Mouse (Mus musculus): ENCODE measurements at regions not wholly inside any gene's neighbourhood (a gene's known extent, or its start where the extent isn't known, plus 50 kb on each side); places are given as distances from the start of the nearest gene placed in this dataset.

DNA sequence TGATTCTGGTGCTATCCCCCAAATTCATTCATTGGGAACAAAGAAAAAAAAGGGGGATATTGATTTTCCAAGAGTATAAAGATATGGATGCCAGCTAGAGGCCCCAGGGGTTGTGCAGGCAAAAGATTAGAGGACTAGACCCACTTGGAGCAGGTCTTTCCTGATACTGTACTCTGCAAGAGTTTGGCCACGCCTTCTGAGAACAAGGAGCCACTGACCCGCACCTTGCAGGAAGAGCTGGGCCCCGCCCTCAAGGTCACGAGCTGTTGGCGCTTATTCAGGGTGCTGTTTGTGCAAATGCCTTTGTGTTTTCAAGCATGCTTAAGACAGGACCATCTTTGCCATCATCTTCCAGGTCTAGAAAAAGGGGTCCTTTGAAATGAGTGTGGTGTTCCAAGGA is 54.5 kb upstream of the Slc7a1 start:
- DNase-seq (ENCODE audit: low spot score in 2 of 2) = peak in 1 of 2 experiments; percentile 31

DNA sequence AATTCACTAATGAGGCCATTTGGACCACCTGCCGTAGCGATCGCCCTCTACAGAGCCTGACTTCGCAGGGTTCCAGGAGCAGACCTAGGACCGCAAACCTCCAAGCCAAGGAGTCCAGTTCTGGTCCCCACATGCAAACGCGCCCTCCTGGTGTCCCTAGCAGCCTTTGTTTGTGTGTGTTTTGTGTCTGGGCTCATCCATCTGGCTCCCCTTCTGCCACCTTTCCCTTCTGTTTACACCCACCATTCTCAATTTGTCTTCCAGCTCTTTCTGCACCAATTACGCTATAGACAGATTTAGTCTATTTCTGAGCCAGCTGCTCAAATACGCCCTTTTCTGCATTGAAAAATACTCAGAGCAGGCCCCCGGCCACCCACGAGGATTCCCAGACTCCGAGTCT is 54.1 kb upstream of the Slc7a1 start:
- DNase-seq (ENCODE audit: low spot score in 2 of 2) = peak in 1 of 2 experiments; percentile 47

DNA sequence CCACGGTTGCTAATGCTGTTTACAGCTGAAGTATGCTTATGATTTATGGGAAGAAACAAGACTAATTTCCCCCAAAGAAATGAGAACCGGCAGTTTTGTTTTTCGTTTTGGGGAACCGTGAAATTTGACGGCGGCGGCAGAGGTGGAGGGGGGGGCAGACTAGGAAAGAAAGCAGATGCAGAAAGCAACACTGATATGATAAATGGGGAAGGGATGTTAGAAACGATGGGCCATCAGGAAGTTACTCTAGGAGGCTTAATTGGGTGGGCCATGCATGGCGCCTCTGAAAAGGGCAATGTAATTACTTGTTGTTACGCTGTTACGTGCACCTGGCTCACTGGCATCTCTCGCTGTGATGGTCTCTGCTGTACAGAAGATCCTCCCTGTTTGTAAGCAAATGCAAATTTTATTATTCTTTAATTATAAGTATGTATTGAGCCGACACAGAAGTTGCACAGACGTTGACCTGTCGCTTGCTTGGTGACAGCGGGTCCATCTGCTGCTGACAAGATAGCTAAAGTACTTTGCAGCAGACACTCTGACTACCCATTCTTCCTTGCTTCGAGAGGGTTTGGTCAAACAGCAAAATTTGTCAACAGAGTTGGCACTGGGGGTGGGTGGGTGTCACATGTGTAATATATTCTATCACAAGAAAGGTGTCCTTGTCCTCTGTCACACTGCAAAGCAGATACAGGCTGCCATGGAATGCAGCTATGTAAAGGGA is 53.4 kb upstream of the Slc7a1 start:
- peak in 1 of 2 experiments; percentile 22 for DNase-seq (ENCODE audit: low spot score in 2 of 2)

DNA sequence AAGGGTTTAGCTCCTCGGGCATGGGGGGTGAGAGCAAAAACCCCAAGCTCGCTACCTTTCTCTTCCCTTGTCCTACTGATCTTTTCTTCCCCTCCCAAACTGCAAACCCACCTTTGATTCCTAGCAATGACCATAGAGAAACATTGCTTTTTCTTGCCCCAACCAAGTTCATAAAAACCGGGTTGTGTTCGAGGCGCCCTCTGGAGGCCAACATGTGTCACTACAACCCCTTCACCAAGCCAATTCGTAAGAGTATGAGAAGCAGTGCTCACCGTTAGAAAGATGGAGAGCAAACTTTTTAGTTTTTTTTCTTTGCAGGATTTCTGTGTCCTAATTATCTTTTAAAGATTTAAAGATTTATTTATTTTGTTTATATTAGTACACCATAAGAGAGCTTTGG is 52.1 kb upstream of the Slc7a1 start:
- DNase-seq (ENCODE audit: low spot score in 2 of 2) = peak; percentile 40 to 64

DNA sequence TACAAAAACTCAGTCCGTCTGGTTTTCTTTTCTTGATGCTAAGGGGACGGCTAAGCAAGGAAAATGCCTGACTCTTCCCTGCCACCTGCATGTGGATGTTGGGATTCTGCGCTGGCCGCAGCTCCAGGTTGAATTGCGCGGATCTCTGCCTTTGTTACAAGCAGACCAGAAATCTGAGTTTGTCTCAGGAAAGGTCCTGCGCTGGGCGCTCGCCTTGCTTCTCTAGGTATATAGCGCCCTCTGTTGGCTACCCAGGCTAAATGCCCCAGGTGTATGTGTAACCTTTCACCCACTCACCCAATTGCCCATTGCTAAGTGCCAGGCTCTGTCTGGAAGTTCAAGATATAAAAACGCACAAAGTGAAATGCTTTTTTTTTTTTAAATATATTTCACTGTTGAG is 51.2 kb upstream of the Slc7a1 start:
- peak in 1 of 2 experiments; percentile 65 for DNase-seq (ENCODE audit: low spot score in 2 of 2)

Data from cerebellum, postnatal 4 days (tissue).